Mouse (Mus musculus) stomach, embryonic 14.5 days (tissue): ENCODE measurements at regions not wholly inside any gene's neighbourhood (a gene's known extent, or its start where the extent isn't known, plus 50 kb on each side); places are given as distances from the start of the nearest gene placed in this dataset.

Source experiments
- ATAC-seq: fragments of 200-750 bp; cut with Nextera tagmentation; 2 replicates; pipeline ENCODE4 v1.8.0; 2017; ENCODE audit warnings: low read depth, moderate TSS enrichment; ENCODE audit not compliant: insufficient number of reproducible peaks, insufficient read depth, low FRiP score
- H3K27ac ChIP-seq: fragments of 300-500 bp; sonication (generic); 2 replicates; pipeline ENCODE4 v1.5.1; 2014; ENCODE audit warnings: mild to moderate bottlenecking, low read length, moderate library complexity, mixed read lengths
- H3K27me3 ChIP-seq: fragments of 300-500 bp; sonication (generic); 2 replicates; pipeline ENCODE4 v1.6.1; 2014; ENCODE audit warnings: low read length, control low read depth, mixed read lengths; ENCODE audit not compliant: control insufficient read depth, insufficient read depth
- H3K36me3 ChIP-seq: fragments of 300-500 bp; sonication (generic); 2 replicates; pipeline ENCODE4 v1.6.1; 2014; ENCODE audit warnings: mild to moderate bottlenecking, control low read depth, low read length, moderate library complexity, mixed read lengths; ENCODE audit not compliant: control insufficient read depth, insufficient read depth
- H3K4me1 ChIP-seq: fragments of 300-500 bp; sonication (generic); 2 replicates; pipeline ENCODE4 v1.6.1; 2014; ENCODE audit warnings: low read length, control low read depth, mixed read lengths; ENCODE audit not compliant: control insufficient read depth, insufficient read depth
- H3K4me2 ChIP-seq: fragments of 300-500 bp; sonication (generic); replicated peaks from 2 replicates; pipeline ENCODE4 v1.6.1; 2014; ENCODE audit warnings: low read depth, low read length, control low read depth
- H3K4me3 ChIP-seq: fragments of 300-500 bp; sonication (generic); 2 replicates; pipeline ENCODE4 v1.5.1; 2014; ENCODE audit warnings: low read depth, low read length, control low read depth
- H3K9ac ChIP-seq: fragments of 300-500 bp; sonication (generic); replicated peaks from 2 replicates; pipeline ENCODE4 v1.6.1; 2014; ENCODE audit warnings: low read depth, mild to moderate bottlenecking, control low read depth, low read length, moderate library complexity, mixed read lengths
- H3K9me3 ChIP-seq: fragments of 300-500 bp; sonication (generic); 2 replicates; pipeline ENCODE4 v1.6.1; 2016; ENCODE audit warnings: low read depth, low read length, control low read depth; ENCODE audit not compliant: control insufficient read depth
- WGBS: fragments of 180-500 bp; shearing (Covaris S2); extraction: QIAGEN DNeasy Blood & Tissue Kit; methylation state at CpG from one replicate; pipeline ENCODE4 v1.1.7; 2014; 5-methylcytosine and 5-hydroxymethylcytosine counted together

GRCm38 (mm10) chr15:59807723-59808122, 208.7 kb downstream of the 4933412E24Rik start:
- Histone ChIP-seq H3K9me3 (no peaks in the 10 kb centered on the region), H3K4me1 (no peaks in the 10 kb centered on the region), H3K36me3 (no peaks in the 10 kb centered on the region), H3K9ac (no peak overlapping the region), H3K27ac (no peak overlapping the region), H3K4me3 (no peak overlapping the region), H3K27me3 (no peaks in the 10 kb centered on the region), H3K4me2 (no peak overlapping the region)
- ATAC-seq = no peak
- WGBS = 88% methylated on average over 6 of the region's 6 CpGs

- 81% methylated on average over 2 of the region's 2 CpGs for WGBS
- Histone ChIP-seq H3K27me3 (no peaks in the 10 kb centered on the region), H3K9ac (no peak overlapping the region), H3K36me3 (no peaks in the 10 kb centered on the region), H3K4me1 (no peaks in the 10 kb centered on the region), H3K4me2 (no peak overlapping the region), H3K27ac (no peak overlapping the region), H3K4me3 (no peak overlapping the region), H3K9me3 (no peaks in the 10 kb centered on the region)
- no peak for ATAC-seq
These were observed 210.6 kb downstream of the 4933412E24Rik start for GRCm38 (mm10) chr15:59805771-59806170.

GRCm38 (mm10) chr15:59804821-59805220, 211.6 kb downstream of the 4933412E24Rik start:
- no peaks in the 10 kb centered on the region for H3K36me3 ChIP-seq
- no peak for ATAC-seq
- no peaks in the 10 kb centered on the region for H3K9me3 ChIP-seq
- 88% methylated on average over 2 of the region's 2 CpGs for WGBS
- H3K27me3 ChIP-seq = no peaks in the 10 kb centered on the region
- H3K9ac ChIP-seq = no peak overlapping the region
- H3K4me2 ChIP-seq = no peak overlapping the region
- no peak overlapping the region for H3K27ac ChIP-seq
- H3K4me3 ChIP-seq = no peak overlapping the region
- no peaks in the 10 kb centered on the region for H3K4me1 ChIP-seq

DNA sequence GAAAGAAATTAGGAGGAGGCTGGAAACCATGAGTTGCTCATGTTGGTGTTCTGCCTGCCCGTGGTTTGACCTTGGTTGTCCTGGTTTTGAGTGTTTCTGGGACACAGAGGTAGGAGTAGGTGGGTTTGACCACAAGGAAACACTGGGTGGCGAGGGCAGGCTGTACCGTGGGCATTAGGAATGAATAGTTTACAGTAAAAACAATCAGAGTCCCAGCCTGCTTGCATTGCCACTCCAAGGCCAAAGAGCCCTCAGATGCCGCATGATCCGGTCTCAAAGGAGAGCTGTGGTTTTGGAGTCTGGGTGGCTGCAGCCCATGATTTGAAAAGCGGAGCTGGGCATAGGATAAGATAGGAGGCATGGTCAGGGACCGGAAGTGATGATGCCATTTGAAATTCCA, 212.0 kb downstream of the 4933412E24Rik start:
- no peak overlapping the region for H3K27ac ChIP-seq
- no peak overlapping the region for H3K9ac ChIP-seq
- no peaks in the 10 kb centered on the region for H3K9me3 ChIP-seq
- H3K36me3 ChIP-seq = no peaks in the 10 kb centered on the region
- H3K4me1 ChIP-seq = no peaks in the 10 kb centered on the region
- H3K4me3 ChIP-seq = no peak overlapping the region
- 89% methylated on average over 7 of the region's 7 CpGs for WGBS
- H3K4me2 ChIP-seq = no peak overlapping the region
- no peak for ATAC-seq
- no peaks in the 10 kb centered on the region for H3K27me3 ChIP-seq

- 87% methylated on average over 6 of the region's 7 CpGs for WGBS
- Histone ChIP-seq H3K4me3 (no peak overlapping the region), H3K4me1 (no peaks in the 10 kb centered on the region), H3K27ac (no peak overlapping the region), H3K9me3 (no peaks in the 10 kb centered on the region), H3K4me2 (no peak overlapping the region), H3K36me3 (no peaks in the 10 kb centered on the region), H3K27me3 (no peaks in the 10 kb centered on the region), H3K9ac (no peak overlapping the region)
- ATAC-seq = no peak
These were observed 214.1 kb downstream of the 4933412E24Rik start for GRCm38 (mm10) chr15:59802276-59802675.

- no peak overlapping the region for H3K27ac ChIP-seq
- WGBS = 83% methylated on average over 3 of the region's 3 CpGs
- H3K4me1 ChIP-seq = no peaks in the 10 kb centered on the region
- no peak overlapping the region for H3K4me3 ChIP-seq
- H3K36me3 ChIP-seq = no peaks in the 10 kb centered on the region
- no peak overlapping the region for H3K4me2 ChIP-seq
- H3K9me3 ChIP-seq = no peaks in the 10 kb centered on the region
- no peak overlapping the region for H3K9ac ChIP-seq
- ATAC-seq = no peak
- no peaks in the 10 kb centered on the region for H3K27me3 ChIP-seq
These were observed 217.1 kb downstream of the 4933412E24Rik start for GRCm38 (mm10) chr15:59799124-59799815.

DNA sequence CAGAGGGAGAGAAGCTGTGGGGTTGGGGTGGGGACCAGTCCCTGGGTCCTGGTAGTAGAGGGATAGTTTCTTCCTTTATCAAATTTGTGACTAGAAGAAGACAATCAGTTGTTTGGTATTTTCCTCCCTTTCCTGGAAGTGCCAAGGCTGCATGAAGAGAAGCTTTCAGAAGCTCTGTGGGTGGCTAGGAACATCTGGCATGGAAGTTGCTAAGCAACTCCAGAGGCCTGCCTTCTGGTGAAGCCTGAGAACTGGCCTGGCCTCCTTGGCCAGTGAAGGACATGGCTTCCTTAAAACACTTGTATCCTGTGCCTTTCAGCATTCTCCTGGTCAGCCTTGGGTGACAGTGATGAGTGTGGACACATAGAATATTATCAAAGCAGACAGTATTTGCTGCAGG, 217.9 kb downstream of the 4933412E24Rik start:
- H3K4me1 ChIP-seq = no peaks in the 10 kb centered on the region
- no peak overlapping the region for H3K9ac ChIP-seq
- no peaks in the 10 kb centered on the region for H3K36me3 ChIP-seq
- no peaks in the 10 kb centered on the region for H3K27me3 ChIP-seq
- no peak overlapping the region for H3K27ac ChIP-seq
- no peak overlapping the region for H3K4me2 ChIP-seq
- ATAC-seq = no peak
- no peak overlapping the region for H3K4me3 ChIP-seq
- no peaks in the 10 kb centered on the region for H3K9me3 ChIP-seq

DNA sequence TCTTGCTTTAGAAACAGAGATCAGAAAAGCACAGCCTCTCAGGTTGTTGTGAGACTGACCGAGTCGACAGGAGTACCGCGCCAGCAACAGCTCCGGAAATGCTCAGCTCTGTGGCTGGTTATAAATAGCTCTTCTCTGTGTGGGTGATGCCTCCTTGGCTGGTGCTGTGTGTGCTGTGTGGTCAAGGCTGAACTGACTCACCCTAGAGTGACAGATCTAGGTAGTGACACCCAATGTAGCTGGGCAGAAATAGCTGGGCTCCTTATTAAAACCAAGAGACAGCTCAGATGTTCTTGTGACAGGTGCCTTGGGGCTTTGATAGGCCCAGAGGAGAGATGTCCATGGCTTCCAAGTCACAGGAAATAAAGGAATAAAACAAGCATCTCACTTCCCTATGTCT, 220.7 kb downstream of the 4933412E24Rik start:
- Histone ChIP-seq H3K9me3 (no peaks in the 10 kb centered on the region), H3K27ac (no peak overlapping the region), H3K4me2 (no peak overlapping the region), H3K4me3 (no peak overlapping the region), H3K9ac (no peak overlapping the region), H3K4me1 (no peaks in the 10 kb centered on the region), H3K36me3 (no peaks in the 10 kb centered on the region), H3K27me3 (no peaks in the 10 kb centered on the region)
- ATAC-seq = no peak
- 80% methylated on average over 5 of the region's 5 CpGs for WGBS

- Histone ChIP-seq H3K4me1 (no peaks in the 10 kb centered on the region), H3K9me3 (no peaks in the 10 kb centered on the region), H3K4me3 (no peak overlapping the region), H3K9ac (no peak overlapping the region), H3K4me2 (no peak overlapping the region), H3K27ac (no peak overlapping the region), H3K36me3 (no peaks in the 10 kb centered on the region), H3K27me3 (no peaks in the 10 kb centered on the region)
- no peak for ATAC-seq
- WGBS = 85% methylated on average over 6 of the region's 6 CpGs
These were observed 221.5 kb downstream of the 4933412E24Rik start for GRCm38 (mm10) chr15:59794871-59795270.
